Mouse (Mus musculus): Measurements from ENCODE around the gene Erp27.

Gene Erp27

DNA sequence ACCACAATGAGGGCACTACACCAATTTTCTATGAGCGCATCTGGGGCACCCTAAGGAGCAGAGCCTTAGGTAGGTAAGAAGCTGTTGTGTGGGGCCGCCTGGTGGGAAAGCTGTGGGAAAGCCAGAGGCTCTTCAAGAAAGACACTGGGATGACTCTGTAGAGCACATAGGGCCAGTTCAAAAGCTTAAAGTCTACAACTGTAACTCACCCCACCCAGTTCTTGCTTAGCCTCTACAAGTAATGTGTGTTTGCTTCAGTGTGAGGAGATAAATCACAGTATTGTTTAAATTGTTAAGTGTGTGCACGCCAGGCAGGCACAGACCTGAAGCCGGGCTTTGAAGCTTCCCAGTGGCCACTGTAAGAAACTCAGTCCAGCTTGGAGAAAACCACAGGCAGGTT lies 55.8 kb downstream of the Erp27 start:
- DNase-seq (ENCODE audit: inconsistent ontology term): no peak

DNA sequence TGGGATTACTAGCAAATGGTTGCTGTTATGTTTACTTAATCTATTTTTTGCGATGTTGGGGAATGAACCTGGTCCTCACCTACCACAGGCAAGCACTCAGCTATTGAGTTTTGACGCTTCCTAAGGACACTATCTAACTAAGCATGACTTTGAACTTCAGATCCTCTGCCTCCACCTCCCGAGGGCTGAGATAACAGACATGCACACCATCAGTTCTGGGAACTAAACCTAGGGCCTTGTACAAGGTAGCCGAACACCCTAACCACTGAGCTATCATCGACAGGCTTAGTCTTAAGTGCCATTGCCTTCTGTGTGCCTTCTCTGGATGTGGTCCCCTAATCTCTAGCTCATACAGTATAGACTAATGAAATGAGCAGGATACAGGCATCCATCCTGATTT lies 56.6 kb downstream of the Erp27 start:
- no peak for DNase-seq (ENCODE audit: inconsistent ontology term)

DNA sequence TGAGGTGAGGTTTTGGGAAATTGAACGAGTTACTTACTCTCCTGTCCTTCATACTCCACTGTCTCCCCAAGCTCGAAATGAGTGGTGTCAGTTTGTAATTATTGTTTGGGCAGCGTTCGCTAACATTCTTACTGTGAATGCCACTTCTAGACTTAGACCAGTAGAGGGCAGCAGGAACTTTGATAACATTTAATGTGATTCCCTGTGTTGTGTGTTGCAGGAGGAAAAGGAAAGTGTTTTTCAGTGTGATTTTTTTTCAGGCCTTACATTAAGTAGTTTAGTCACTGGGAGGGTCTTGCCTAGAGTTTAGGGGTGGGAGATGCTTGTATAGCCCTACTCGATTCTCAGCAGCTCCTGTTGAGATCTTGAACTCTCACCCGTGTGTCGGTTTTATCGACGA lies 61.0 kb downstream of the Erp27 start:
- DNase-seq (ENCODE audit: inconsistent ontology term): peak; percentile 15

DNA sequence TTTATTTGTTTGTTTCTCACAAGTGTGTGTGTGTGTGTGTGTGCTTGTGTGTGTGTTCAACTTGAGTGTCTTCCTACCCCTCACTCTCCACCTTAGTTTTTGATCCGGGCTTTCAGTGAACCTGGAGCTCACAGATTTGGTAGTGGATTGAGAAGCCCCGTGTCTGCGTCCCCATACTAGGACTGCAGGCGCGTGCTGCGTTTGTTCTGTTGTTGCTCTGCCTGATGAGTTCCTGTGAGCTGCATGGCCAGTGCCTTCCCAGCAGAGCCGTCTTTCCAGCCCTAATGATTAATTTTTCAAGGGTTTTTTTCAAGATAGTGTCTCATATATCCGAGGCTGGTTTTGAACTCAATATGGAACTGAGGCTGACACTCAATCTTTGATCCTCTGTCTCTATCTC lies 63.6 kb downstream of the Erp27 start:
- DNase-seq (ENCODE audit: inconsistent ontology term): no peak

DNA sequence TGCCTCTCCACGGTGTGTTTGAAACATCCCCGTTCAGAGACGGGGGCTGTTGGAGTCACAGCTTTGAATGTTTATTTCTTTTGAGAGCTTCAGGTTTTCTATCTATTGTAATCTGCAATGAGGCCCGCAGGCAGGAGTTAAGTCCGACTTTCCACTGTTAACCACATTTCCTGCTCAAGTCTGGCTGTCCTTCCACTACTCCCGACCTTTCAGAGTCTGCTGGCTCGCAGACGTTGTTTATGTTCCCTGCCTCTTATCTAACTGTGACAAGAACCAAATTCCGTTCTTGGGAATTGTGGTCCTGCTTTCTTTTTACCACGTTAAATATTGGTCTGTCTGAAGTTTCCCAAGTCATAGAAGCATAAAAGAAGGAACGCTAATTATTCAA lies 64.1 kb downstream of the Erp27 start:
- DNase-seq (ENCODE audit: inconsistent ontology term): no peak
